Mouse (Mus musculus) midbrain, postnatal 0 days (tissue): ENCODE data around the gene Etnk2. TPM values are rescaled to one million over a fixed set of nuclear protein-coding genes. Genes with fewer than 3 reads are reported as not detected.

Experiments used
- ATAC-seq: fragments of 200-750 bp; cut with Nextera tagmentation; 2 replicates; pipeline ENCODE4 v1.8.0; 2017; ENCODE audit warnings: moderate number of reproducible peaks, mild to moderate bottlenecking, moderate TSS enrichment, moderate library complexity; ENCODE audit not compliant: low FRiP score
- DNase-seq: peaks from one replicate; pipeline ENCODE4 v3.0.0-alpha.2; 2015; ENCODE audit warnings: low spot score
- H3K27ac ChIP-seq: fragments of 300-500 bp; sonication (generic); 2 replicates; pipeline ENCODE4 v1.5.1; 2014; ENCODE audit warnings: low read depth, mild to moderate bottlenecking, low read length, mixed read lengths
- H3K27me3 ChIP-seq: fragments of 300-500 bp; sonication (generic); 2 replicates; pipeline ENCODE4 v1.6.1; 2014; ENCODE audit warnings: low read length, control low read depth, mixed read lengths; ENCODE audit not compliant: insufficient read depth
- H3K36me3 ChIP-seq: fragments of 300-500 bp; sonication (generic); 2 replicates; pipeline ENCODE4 v1.6.1; 2014; ENCODE audit warnings: low read length, control low read depth, mixed read lengths; ENCODE audit not compliant: insufficient read depth
- H3K4me1 ChIP-seq: fragments of 300-500 bp; sonication (generic); 2 replicates; pipeline ENCODE4 v1.6.1; 2014; ENCODE audit warnings: mild to moderate bottlenecking, control low read depth, antibody characterized with exemption, low read length, mixed read lengths; ENCODE audit not compliant: insufficient read depth
- H3K4me2 ChIP-seq: fragments of 300-500 bp; sonication (generic); 2 replicates; pipeline ENCODE4 v1.6.1; 2014; ENCODE audit warnings: low read depth, mild to moderate bottlenecking, low read length, mixed read lengths; ENCODE audit not compliant: poor library complexity, severe bottlenecking
- H3K4me3 ChIP-seq: fragments of 300-500 bp; sonication (generic); 2 replicates; pipeline ENCODE4 v1.5.1; 2014; ENCODE audit warnings: low read depth, mild to moderate bottlenecking, low read length, moderate library complexity
- H3K9ac ChIP-seq: fragments of 300-500 bp; sonication (generic); replicated peaks from 2 replicates; pipeline ENCODE4 v1.6.1; 2014; ENCODE audit warnings: mild to moderate bottlenecking, low read length, moderate library complexity, mixed read lengths; ENCODE audit not compliant: poor library complexity, severe bottlenecking
- H3K9me3 ChIP-seq: fragments of 300-500 bp; sonication (generic); 2 replicates; pipeline ENCODE4 v1.6.1; 2016; ENCODE audit warnings: low read length, control low read depth
- CTCF ChIP-seq: IDR thresholded peaks from 2 replicates; pipeline ENCODE4 v1.5.1; 2016; ENCODE audit warnings: antibody characterized with exemption, mild to moderate bottlenecking
- WGBS: fragments of 180-500 bp; shearing (Covaris S2); extraction: QIAGEN DNeasy Blood & Tissue Kit; methylation state at CpG from one replicate; pipeline ENCODE4 v1.1.7; 2014; 5-methylcytosine and 5-hydroxymethylcytosine counted together
- polyA plus RNA-seq: library from polyadenylated mRNA; unstranded; fragments of >200 nt; fragmentation: Nextera tagmentation; extraction: Ambion mirVana; gene quantifications from 2 replicates; pipeline ENCODE4 v1.2.1, GENCODE M21; 2015
- total RNA-seq: library from RNA; depleted of rRNA; stranded (reverse); fragments of >200 nt; gene quantifications from 2 replicates; pipeline ENCODE4 v1.2.3, GENCODE M21; 2014

Gene Etnk2
- total and polyA plus RNA-seq, 2 experiments from 2014 or later, result 34.5 to 52.0 TPM

GRCm38 (mm10) chr1:133323333-133323732 is 40.0 kb upstream of the Etnk2 start:
- Histone ChIP-seq H3K4me2 (no peak overlapping the region), H3K9ac (no peak overlapping the region), H3K27me3 (no peaks in the 10 kb centered on the region), H3K9me3 (no peaks in the 10 kb centered on the region), H3K4me1 (no peaks in the 10 kb centered on the region), H3K4me3 (no peak overlapping the region), H3K36me3 (no peaks in the 10 kb centered on the region), H3K27ac (no peak overlapping the region)
- no peak for TF ChIP-seq CTCF
- no peak for ATAC-seq
- DNase-seq, result no peak
- WGBS, result 48% methylated on average over 5 of the region's 5 CpGs

- Histone ChIP-seq H3K27me3 (no peaks in the 10 kb centered on the region), H3K4me1 (peaks cover 15% of the 10 kb centered on the region; the same call in 1 of the 2 replicates), H3K36me3 (no peaks in the 10 kb centered on the region), H3K4me3 (no peak overlapping the region), H3K27ac (no peak overlapping the region), H3K9ac (no peak overlapping the region), H3K9me3 (no peaks in the 10 kb centered on the region), H3K4me2 (no peak overlapping the region)
- DNase-seq (no peak), ATAC-seq (no peak)
- WGBS, result 89% methylated on average over 8 of the region's 8 CpGs
- no peak for TF ChIP-seq CTCF
Measured at GRCm38 (mm10) chr1:133325951-133326350, 37.4 kb upstream of the Etnk2 start.

DNA sequence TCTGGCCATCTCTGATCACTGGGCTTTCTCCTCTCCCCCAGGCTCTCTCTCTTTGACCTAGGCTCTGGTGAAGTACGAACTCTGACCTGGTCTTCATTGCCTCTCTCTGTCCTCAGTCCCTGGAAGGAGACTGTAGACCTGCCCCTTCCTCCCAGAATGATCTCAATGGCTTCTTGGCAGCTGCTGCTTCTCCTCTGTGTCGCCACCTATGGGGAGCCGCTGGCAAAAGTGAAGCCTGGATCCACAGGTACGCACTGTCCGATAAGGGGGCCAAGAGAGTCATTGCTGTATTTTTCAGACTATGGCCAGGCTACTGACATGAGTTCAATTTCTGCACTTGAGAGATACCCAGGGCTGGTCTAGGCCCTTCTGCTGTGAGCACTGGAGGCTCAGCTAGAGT is 36.3 kb upstream of the Etnk2 start:
- 71% methylated on average over 5 of the region's 5 CpGs for WGBS
- no peak for DNase-seq
- no peak overlapping the region for H3K4me2 ChIP-seq
- peaks cover 19% of the 10 kb centered on the region; the same call in 1 of the 2 replicates for H3K4me1 ChIP-seq
- no peaks in the 10 kb centered on the region for H3K27me3 ChIP-seq
- no peak overlapping the region for H3K4me3 ChIP-seq
- H3K9me3 ChIP-seq, result no peaks in the 10 kb centered on the region
- H3K9ac ChIP-seq, result no peak overlapping the region
- H3K27ac ChIP-seq, result no peak overlapping the region
- TF ChIP-seq CTCF, result peak; percentile 29
- H3K36me3 ChIP-seq, result no peaks in the 10 kb centered on the region
- ATAC-seq, result no peak

DNA sequence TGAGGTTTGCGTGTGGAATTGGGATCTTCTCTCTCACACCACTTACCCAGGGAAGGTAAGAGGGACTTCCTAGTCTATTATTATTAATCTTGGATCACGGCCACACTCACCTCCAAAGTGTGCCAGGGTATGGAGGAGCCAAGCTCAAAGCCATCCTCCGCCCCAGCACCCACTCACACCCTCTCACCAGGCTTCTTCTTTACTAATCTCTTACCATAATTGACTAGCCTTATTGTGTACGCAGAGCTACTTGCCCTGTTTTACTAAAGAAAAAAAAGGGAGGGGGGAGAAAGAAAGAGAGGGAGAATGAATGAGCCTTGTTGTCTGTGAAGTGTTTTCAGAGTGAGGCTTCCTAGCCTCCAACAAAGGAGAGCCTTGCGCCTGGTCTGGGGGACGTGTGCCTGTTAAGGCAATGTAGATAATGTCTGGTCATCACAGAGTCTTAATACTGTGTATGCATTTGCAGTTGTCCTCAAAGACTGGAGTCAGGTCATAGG is 35.0 kb upstream of the Etnk2 start:
- Histone ChIP-seq H3K4me3 (no peak overlapping the region), H3K4me1 (peaks cover 19% of the 10 kb centered on the region; the same call in 1 of the 2 replicates), H3K36me3 (no peaks in the 10 kb centered on the region), H3K4me2 (no peak overlapping the region), H3K27me3 (no peaks in the 10 kb centered on the region), H3K27ac (no peak overlapping the region), H3K9me3 (no peaks in the 10 kb centered on the region), H3K9ac (no peak overlapping the region)
- ATAC-seq (no peak), DNase-seq (no peak)
- TF ChIP-seq CTCF, result no peak
- 58% methylated on average over 6 of the region's 6 CpGs for WGBS

DNA sequence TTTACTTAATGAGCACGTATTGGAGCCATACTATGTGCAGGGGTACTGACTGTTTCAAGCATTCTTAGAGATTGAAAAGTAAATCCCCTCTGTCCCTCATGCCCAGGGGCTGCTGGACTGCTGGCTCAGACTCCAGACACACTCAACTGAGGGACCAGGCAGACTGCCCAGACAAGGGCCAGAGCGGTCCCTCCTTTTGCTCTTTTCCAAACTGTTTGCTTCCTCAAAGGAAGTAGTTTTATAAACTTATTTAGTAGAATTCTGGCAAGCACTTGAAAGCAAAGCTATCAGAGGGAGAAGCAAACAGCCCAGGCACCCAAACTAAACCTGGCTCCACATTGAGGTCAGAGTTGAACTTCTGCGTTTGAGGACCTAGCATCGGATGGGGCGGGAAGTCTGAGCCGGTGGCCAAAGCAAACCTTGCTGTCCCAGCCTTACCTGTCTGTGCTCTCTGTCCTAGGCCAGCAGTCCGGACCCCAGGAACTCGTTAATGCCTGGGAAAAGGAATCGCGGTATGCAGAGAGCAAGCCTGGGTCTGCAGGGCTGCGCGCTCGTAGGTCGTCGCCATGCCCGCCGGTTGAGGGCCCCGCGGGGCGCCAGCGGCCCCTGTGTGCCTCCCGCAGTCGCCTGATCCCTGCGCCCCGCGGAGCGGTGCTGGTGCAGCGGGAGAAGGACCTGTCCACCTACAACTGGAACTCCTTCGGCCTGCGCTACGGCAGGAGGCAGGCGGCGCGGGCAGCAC is 34.3 kb upstream of the Etnk2 start:
- WGBS, result 11% methylated on average over 34 of the region's 34 CpGs
- ATAC-seq (no peak), DNase-seq (no peak)
- H3K27ac ChIP-seq, result no peak overlapping the region
- no peak for TF ChIP-seq CTCF
- no peaks in the 10 kb centered on the region for H3K27me3 ChIP-seq
- H3K9ac ChIP-seq, result peak overlapping the region; percentile 50; the same call in 1 of the 2 replicates
- H3K4me1 ChIP-seq, result peaks cover 19% of the 10 kb centered on the region; the same call in 1 of the 2 replicates
- H3K4me2 ChIP-seq, result peak overlapping the region; percentile 45
- H3K36me3 ChIP-seq, result no peaks in the 10 kb centered on the region
- peak overlapping the region; percentile 19; the same call in 1 of the 2 replicates for H3K4me3 ChIP-seq
- H3K9me3 ChIP-seq, result no peaks in the 10 kb centered on the region

DNA sequence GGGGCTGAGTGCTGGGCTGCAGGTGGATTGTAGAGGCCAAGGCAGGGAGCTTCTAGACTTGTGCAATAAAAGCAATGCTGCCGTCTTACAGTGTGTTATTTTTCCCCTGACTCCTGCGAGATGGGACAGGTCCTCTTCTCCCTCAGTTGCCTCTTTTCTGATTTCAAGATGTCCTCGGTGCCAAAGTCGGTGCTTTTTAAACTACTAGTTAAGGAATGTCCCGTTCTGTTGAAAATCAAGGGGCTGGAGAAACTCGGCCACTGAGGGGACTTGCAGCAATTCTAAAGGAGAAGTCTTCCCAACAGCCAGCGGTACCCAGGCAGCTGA is 33.8 kb upstream of the Etnk2 start:
- Histone ChIP-seq H3K27me3 (no peaks in the 10 kb centered on the region), H3K27ac (no peak overlapping the region), H3K4me1 (peaks cover 19% of the 10 kb centered on the region; the same call in 1 of the 2 replicates), H3K36me3 (no peaks in the 10 kb centered on the region), H3K9me3 (no peaks in the 10 kb centered on the region), H3K4me3 (peak overlapping the region; percentile 19; the same call in 1 of the 2 replicates), H3K9ac (peak overlapping the region; percentile 50; the same call in 1 of the 2 replicates), H3K4me2 (peak overlapping the region; percentile 45)
- WGBS, result 28% methylated on average over 7 of the region's 7 CpGs
- TF ChIP-seq CTCF, result no peak
- ATAC-seq, result no peak
- no peak for DNase-seq
